Mouse (Mus musculus) cerebellum, postnatal 4 days (tissue): ENCODE results near the gene Sbsn.
"Not testable (repeated sequence)": the region's sequence is repeated elsewhere in the genome, so short reads cannot be mapped to it uniquely, and the experiment has no call there.

Source experiments
- DNase-seq, 2 experiments: peaks; one replicate each; pipeline ENCODE4 v3.0.0; 2022; ENCODE audit warnings: low spot score in 2 of 2, mixed read lengths in 1 of 2

The Sbsn gene

DNA sequence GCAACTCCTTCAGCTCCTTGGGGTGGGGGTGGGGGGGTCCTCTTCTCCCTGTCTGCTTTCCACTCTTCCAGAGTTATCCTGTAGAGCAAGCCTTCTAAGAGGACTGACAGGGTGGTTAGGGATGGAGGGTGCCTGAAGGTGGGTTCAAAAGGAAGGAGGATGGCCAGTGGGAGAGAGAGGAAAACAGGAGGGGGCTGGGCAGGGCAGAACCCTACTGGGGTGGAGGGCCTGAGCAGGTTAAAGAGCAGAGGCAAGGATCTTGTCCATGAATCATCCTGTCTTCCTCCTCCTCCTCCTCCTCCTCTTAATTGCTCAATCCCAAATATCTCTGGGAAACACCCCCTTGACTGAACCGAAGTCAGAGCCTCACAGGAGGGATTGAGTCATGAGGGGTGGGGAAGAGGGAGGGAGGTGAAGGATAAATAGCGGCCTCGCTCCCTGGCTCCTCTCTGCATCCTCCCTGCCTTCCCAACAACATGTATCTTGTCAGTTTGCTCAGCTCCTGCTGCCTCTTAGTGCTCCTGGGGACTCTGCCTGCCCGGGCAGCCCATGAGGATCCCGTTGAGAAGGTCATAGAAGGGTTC is at the start of gene Sbsn:
Gene Sbsn (plus strand): TSS at position 386 of the 584 bp plus-strand sequence.
- DNase-seq = no peak

DNA sequence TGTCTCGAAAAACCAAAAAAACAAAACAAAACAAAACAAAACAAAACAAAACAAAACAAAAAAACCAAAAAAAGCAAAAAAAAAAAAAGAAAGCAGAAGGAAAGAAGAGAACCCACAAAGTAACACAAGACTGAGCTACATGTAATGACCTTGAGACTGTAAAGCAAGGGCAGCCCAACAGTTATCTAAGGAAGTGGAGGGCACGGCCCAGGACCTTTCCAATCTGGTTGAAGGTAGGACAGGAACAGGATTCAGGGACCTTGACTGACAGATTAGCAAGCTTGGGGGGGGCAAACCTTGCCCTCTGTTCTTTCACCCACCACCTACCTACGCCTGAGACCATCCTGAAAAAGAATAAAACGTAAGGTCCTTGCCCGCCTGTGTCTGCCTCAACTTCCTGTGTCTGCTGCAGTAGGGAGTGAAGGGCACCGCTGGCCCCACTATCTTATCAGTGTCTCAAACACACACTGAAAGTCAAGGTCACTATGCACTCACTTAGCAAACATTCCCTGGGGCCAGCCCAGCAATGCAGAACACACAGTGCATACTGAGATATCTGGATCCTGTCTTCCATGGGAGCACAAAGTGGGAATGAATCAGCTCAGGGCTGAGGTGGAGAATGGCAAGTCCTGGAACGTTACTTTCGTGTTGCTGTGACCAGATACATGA is 44.9 kb upstream of the Sbsn start:
- DNase-seq = no peak

DNA sequence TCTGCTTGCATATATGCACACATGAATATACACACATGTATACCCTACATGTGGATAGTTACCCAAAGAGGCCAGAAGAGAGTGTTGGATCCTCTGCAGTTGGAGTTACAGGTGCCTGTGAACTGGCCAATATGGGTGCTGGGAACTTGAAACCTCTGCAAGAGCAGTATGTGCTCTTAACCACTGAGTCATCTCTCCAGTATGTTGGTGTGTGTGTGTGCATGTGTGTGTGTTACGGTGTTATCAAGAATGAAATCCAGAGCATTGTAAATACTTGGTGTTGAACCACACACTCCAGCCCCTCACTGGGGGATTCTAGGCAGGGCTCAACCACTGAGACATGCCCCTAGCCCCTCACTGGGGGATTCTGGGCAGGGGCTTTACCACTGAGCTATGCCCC is 43.8 kb upstream of the Sbsn start:
- DNase-seq = no peak

DNA sequence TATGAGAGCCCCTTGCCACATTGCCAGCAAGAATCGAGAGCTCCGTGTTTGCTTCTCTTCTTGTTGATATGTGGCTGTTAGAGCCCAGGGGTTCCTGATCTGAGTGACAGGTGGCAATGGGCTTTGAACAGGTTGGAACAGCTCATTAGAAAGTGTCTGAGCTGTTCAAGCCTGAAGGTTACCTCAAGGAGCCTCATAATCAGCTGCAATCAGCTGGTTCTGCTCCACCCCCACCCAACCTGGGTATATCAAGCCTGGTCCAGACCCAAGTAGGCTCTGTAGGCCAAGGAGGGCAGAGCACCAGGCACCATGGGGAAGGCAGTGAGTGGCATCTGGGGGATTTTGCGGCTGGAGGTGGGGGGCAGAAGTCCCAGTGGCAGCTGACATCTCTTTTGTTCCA is 39.3 kb upstream of the Sbsn start, which contains the start of gene Atp4a:
Gene Atp4a (plus strand): TSS at position 268 of the 400 bp plus-strand sequence.
- DNase-seq = no peak

DNA sequence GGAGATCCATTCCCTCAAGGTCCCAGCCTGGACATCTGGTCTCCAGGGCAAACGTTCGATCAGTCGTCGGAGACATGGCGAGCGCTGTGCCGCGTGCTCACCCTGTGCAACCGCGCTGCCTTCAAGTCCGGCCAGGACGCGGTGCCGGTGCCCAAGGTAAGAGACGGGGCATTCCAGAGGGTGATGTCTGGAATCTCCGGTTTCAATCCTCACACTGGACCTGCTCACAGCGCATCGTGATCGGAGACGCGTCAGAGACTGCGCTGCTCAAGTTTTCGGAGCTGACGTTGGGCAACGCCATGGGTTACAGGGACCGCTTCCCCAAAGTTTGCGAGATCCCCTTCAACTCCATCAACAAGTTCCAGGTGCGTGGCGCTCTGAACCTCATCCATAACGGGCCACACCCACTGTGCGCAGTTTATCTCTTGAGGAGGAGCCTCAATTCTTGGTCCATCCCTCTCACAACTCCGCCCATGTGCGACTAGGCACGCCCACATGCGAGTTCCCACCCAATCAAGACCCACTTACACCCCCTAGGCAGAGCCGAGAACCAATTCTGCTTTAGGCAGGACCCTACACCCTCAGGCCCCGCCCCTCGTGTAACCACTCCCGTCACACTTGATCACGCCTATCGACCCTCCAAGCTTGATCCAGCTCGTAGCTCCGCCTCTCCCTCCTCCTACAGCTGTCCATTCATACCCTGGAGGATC is 34.1 kb upstream of the Sbsn start:
- DNase-seq = peak in 1 of 2 experiments; percentile 60

DNA sequence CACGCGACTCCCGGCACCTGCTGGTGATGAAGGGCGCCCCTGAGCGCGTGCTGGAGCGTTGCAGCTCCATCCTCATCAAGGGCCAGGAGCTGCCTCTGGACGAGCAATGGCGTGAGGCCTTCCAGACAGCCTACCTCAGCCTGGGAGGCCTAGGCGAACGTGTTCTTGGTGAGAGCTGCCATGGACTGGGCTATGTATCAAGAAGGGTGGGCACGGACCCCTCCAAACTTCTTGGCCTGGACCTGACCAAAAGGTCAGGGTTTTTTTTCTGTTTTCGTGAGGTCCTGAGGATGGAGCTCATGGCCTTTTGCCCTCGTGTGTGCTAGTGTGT is 33.6 kb upstream of the Sbsn start:
- no peak for DNase-seq

DNA sequence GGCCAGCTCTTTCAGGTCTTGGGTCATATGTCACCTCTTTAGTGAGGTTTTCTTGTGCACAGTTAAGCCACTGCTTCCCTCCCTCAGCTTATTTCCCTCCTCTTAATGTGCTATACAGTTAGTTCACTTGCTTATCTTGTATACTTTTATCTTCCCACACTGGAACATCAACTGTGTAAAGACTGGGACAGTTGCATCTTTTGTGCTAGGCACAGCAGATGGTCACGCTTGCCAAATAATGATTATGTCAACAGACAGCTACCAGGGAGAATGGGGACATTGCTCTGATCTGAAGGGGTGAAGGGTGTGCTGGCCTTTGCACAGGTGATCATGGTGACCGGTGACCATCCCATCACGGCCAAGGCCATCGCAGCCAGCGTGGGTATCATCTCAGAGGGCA is 31.6 kb upstream of the Sbsn start:
- no peak for DNase-seq

DNA sequence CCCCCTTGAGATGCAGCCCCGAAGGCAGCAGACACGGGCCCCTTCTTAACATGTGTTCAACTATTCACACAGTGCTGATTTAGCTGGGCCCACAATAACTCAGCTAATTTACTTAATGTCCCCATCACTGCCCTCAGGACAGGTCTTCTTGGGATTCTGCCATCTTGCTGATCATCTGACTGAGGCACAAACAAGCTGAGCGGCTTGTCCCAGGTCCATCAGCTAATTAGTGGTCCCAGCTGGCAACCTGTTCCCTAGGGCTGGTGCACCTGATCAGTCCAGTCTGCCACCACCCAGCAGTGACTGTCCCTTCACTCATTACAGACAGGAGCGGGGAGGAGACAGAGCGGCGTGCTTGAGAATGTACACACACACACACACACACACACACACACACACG is 30.0 kb upstream of the Sbsn start:
- peak in 1 of 2 experiments; percentile 33 for DNase-seq

DNA sequence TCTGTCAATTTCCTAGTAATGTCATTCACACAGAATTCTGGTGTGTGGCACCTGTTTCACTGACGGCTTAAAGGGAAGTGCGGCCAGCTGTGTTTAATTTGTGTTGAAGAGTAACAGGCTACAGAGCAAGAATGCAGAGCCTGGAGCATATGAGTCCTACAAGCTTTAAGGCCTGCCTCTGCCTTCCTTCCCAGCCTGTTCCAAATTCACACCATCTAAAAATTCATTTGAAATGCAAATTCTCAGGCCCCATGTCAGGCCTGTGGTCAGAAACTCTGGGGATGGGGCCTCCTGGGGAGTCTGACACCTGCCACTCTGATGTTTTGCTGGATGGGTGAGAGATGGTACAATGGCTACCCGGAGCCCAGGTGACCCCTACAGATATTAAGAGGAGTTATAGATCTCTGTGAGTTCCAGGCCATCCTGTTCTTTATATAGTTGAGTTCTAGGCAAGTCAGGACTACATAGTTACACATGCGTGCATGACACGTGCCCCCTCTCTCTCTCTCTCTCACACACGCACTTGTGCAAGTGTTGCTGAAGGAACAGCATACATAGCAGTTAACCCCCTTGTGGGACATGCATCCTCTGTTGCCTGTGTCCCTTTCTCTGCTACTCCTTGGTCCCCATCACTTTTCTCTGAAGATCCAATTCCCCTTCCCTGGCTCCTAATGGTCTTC is 27.9 kb upstream of the Sbsn start:
- DNase-seq = no peak

DNA sequence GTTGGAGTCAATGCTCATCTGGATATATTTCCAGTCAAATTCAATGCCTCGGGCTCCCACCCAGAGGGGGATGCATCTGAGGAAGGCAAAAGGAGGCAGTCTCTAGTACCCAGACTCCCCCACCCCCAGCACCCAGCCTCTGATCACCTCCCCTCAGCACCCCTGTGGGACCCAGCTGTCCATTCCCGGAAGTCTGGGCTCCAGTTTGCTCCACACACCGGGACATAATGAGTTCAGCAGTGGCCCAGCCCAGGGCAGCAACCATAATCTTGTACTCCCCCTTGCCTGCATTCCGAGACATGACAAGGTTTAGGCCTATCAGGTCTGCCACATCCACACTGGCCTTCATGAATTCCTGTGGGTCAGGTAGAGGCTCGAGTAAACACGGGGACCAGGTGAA is 23.1 kb upstream of the Sbsn start:
- no peak for DNase-seq

DNA sequence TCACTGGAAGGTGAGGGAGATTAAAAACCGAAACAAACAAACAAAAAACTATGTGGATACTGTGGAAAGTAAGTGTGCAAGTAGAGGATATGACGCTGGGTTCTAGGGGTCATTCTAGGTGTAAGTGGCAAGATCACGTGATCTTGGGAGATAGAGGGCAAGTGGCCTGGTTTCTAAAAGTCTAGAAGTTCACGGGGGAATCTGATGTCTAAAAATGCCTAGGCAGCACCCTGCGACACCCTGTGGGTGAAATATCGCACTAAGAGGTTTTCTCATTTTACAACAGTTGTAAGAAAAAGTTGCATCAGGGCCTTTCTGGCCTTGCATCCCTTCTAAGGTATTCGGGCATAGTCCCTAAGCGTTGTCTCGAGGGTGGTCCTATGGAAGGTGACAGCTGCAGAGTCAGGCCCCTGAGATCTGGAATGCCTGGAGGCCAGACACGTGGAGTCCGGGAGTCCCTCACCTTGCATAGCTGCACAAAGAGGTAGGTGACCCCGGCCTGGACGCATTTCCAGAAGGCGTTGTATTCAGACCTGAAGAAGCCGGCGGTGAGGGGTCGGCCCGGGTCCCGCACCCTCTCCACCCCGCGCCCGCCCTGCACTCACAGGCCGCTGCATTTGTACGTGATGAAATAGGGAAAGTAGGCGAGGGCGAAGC is 22.4 kb upstream of the Sbsn start:
- DNase-seq = no peak

DNA sequence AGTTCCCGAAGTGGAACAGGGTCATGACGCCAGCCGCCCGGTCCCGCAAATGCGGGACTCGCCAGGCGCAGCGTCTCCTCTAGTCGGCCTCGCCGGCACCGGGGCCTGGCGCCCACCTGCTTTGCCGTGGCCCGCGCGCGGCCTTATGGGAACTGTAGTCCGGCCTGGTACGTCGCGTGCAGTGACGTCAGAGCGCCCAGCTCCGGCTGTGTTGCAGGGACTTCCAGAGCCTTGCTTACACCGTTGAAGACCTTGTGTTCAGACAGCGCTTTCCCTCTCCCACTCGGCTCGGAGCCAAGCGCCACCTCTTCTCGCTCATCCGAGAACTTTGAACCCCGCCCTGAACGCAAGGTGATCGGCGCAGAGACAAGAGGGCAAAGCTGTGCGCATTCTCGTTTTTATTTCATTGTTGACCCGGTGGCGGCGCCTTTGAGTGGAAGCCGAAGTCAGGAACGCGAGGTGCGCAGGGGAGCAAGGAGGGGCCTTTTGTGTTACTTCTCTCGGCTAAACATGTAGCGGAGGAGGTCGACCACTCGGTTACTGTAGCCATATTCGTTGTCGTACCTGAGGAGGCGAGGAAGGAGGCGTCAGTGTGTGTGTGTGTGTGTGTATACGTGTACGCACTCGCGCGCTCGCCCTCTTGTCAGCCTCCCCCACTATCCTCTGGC is 21.7 kb upstream of the Sbsn start, which contains the start of gene Tmem147:
Gene Tmem147 (minus strand): TSS at position 145 of the 668 bp plus-strand sequence.
- peak; percentile 86 to 96 for DNase-seq

DNA sequence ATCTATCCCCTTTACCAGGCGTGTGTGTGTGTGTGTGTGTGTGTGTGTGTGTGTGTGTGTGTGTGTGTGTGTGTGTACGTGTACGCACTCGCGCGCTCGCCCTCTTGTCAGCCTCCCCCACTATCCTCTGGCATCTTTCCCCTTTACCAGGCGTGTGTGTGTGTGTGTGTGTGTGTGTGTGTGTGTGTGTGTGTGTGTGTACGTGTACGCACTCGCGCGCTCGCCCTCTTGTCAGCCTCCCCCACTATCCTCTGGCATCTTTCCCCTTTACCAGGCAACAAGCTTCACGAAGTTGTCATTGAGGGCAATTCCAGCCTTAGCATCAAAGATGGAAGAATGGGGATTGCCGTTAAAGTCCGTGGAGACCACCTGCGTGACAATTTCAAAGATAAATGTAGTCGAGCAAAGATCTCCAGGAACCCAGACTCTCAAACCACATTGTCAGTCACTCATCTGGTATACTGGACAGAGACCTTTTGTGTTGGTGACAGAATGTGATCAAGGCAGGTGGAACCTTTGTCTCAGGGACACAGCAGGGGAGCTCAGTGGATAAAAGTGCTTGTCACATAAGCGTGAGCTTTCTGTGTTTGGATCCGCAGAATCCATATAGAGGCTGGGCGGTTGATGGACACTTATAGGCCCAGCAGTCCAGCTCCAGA is 21.1 kb upstream of the Sbsn start:
- DNase-seq = peak in 1 of 2 experiments; percentile 26

DNA sequence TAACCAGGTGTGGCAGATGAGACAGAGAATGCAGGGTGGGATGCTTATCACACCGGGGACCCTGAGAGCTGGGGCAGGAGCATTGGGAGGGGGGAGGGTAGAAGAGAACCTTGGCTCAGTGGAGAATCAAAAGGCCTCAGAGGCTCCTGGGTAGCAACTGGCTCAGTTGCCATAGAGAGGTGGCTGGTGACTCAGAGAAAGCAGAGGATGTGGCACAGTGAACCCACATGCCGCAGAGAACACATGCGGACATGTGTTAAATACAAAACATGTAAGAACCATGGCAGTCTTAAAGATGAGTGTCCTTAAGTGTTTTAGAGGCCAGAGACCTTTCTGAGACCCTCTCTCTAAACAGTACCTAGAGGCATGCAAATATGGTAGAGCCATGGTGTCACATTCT is 15.1 kb upstream of the Sbsn start:
- DNase-seq = no peak

DNA sequence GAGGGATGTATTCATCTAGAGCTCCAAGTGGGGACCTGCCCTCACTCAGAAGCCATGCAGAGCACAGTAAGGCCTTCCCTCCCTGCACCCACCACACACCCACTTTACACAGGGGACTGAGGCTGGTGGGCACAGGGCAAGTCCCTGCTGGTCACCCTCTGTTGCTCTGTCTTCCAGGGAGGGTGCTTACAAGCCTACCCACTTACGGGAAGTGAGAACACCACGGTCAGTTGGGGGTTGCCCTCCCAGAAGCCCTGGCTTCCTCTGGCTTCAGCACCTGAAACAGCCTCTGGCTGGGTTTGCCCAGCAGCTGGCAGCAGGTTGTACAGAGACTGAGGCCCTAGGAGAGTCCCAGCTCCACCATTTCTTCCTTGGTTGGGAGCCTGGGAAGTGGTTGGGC is 8.7 kb upstream of the Sbsn start:
- not testable (repeated sequence) for DNase-seq

DNA sequence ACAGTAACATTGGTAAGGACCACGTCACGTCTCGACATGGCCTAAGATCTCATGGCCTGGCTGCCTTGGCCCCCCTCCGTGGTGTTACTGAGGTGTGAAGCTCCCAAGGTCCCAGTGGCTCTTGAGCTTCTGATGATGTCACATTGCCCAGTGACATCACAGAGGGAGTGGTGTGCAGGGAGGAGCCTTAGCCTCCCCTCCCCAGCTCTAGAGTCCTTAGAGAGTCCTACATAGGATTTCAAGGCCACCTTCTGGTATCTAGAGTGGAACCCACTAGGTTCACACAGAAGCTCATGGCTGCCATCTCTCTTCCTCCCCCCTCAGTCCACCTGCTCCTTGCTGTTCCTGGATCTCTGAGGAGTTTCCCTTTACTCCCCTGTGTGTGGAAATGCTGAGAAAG is 7.7 kb upstream of the Sbsn start, which contains the start of gene Gapdhs:
Gene Gapdhs (minus strand): TSS at position 65 of the 400 bp plus-strand sequence.
- DNase-seq = not testable (repeated sequence)

DNA sequence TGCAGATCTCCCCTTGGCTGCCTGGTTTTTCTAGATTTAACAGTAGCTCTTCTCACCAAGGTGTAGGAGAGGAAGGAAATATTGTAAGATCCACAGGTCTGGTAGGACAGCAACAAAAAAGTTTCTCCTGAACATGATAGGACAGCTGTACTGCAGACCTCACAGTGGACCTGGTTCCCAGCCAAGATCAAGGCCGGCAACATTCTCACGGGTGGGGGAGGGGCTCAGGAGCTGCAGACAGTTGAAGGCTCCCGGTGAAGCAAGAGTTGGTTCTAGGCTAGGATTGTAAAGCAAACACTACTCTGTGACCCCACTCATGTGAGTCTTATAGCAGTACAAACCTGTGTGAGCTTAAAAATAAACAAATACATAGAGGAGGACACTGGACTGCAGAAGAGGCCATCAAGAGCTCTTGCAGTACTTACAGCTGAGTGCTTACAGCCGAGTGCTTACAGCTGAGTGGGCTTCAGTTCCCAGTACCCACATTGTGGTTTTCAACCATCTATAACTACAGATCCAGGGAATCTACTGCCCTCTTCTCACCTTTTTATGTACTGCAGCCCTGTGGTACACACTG is 7.2 kb upstream of the Sbsn start:
- DNase-seq = peak in 1 of 2 experiments; percentile 16

DNA sequence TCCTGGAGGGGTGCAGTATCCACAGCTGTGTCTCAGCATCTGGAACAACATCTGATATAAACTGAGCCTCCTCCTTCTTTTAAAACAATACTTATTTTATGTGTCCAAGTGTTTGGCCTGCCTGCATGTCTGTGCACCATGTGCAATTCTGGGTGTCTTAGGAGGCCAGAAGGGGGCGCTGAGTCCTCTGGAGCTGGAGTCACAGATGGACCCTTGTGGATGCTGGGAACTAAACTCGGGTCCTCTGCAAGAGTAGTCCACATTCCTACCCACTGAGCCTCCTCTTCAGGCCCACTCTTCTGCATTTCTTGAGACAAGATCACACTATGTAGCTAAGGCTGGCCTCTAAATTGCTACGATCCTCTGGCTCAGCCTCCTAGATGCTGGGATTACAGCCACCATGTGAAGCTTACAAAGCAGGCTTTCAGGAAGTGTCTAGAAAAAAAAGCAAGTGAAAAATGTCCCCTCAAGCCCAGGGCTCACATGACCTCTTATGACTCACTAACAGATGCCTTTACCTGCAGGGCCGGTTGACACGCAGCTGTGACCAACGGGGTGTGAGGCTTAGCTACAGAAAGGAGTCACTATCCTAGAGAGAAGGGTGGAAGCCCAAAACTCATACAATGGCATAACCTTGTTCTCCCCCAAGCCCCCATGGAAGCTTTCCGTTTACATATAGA is 3.6 kb upstream of the Sbsn start:
- DNase-seq = no peak

DNA sequence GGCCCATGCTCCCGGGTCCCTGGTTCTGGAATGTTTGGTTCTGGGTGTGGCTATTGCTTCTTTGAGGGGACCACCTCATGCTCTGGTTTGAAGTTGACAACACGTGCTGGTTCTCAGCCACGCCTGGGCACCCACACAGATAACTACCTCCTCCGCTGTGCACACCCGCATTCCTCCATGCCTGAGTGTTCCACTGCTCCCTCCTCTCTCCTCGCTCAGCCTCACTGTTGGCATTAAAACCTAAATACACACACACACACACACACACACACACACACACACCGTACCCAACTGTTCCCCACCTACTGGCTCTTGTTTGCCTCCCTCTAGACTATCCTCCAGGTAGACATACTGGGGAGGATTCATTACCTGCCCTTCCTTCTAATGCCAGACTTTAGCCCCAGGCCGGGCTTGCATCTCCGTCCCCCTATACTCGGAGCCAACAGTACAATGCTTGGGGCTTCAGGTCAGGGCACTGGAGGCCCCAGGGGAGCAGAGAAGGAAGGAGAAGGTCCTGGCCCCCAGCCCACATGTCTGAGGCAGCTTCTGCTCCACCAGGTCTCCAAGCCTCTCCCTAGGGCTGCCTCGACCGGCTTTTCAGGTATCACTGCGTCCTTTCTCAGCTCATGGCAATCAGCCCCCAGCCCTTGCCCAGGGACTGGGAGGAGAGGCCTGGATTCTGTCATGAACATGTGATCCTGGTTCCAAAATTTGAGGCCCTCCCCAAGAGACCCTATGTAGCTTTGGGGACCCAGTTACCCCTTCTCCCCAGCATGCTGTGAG is 1.3 kb upstream of the Sbsn start:
- no peak for DNase-seq
